Mouse (Mus musculus): ENCODE results near the gene Xrcc5. TPM values are rescaled to one million over a fixed set of nuclear protein-coding genes. Genes with fewer than 3 reads are reported as not detected.

Xrcc5 gene
- polyA plus RNA-seq, 1 experiment = 3.7 TPM

- H3K27me3 ChIP-seq (ENCODE audit: control insufficient read depth, insufficient read depth, low read length) = no peaks in the 10 kb centered on the region
- H3K4me1 ChIP-seq (ENCODE audit: control insufficient read depth, insufficient read depth, low read length) = peaks cover 5% of the 10 kb centered on the region
- H3K27ac ChIP-seq (ENCODE audit: control insufficient read depth, insufficient read depth, low read depth, low read length) = peak overlapping the region; percentile 22; the same call in 1 of the 2 replicates
- H3K36me3 ChIP-seq (ENCODE audit: control insufficient read depth, insufficient read depth, low read length) = no peaks in the 10 kb centered on the region
- TF ChIP-seq POLR2A (IDR thresholded peaks at IDR 0.05; ENCODE audit: control insufficient read depth, low read depth, low read length) (no peak), CTCF (IDR thresholded peaks at IDR 0.05; ENCODE audit: control insufficient read depth, insufficient read depth, insufficient replicate concordance, low read depth, low read length) (no peak)
- H3K4me3 ChIP-seq (ENCODE audit: control insufficient read depth, low read depth, low read length) = no peak overlapping the region
Observed at GRCm38 (mm10) chr1:72411108-72411507, 103.9 kb downstream of the Xrcc5 start.

- no peaks in the 10 kb centered on the region for H3K27me3 ChIP-seq (ENCODE audit: control insufficient read depth, insufficient read depth, low read length)
- H3K4me3 ChIP-seq (ENCODE audit: control insufficient read depth, low read depth, low read length) = no peak overlapping the region
- no peak for TF ChIP-seq CTCF (IDR thresholded peaks at IDR 0.05; ENCODE audit: control insufficient read depth, insufficient read depth, insufficient replicate concordance, low read depth, low read length)
- TF ChIP-seq POLR2A (IDR thresholded peaks at IDR 0.05; ENCODE audit: control insufficient read depth, low read depth, low read length) = no peak
- no peak overlapping the region for H3K27ac ChIP-seq (ENCODE audit: control insufficient read depth, insufficient read depth, low read depth, low read length)
- H3K36me3 ChIP-seq (ENCODE audit: control insufficient read depth, insufficient read depth, low read length) = no peaks in the 10 kb centered on the region
- peaks cover 2% of the 10 kb centered on the region for H3K4me1 ChIP-seq (ENCODE audit: control insufficient read depth, insufficient read depth, low read length)
Observed at GRCm38 (mm10) chr1:72413205-72413604, 106.0 kb downstream of the Xrcc5 start.

GRCm38 (mm10) chr1:72414133-72414532, 106.9 kb downstream of the Xrcc5 start:
- H3K27me3 ChIP-seq (ENCODE audit: control insufficient read depth, insufficient read depth, low read length) = no peaks in the 10 kb centered on the region
- H3K27ac ChIP-seq (ENCODE audit: control insufficient read depth, insufficient read depth, low read depth, low read length) = no peak overlapping the region
- TF ChIP-seq POLR2A (IDR thresholded peaks at IDR 0.05; ENCODE audit: control insufficient read depth, low read depth, low read length) (no peak), CTCF (IDR thresholded peaks at IDR 0.05; ENCODE audit: control insufficient read depth, insufficient read depth, insufficient replicate concordance, low read depth, low read length) (no peak)
- peaks cover 2% of the 10 kb centered on the region for H3K4me1 ChIP-seq (ENCODE audit: control insufficient read depth, insufficient read depth, low read length)
- no peaks in the 10 kb centered on the region for H3K36me3 ChIP-seq (ENCODE audit: control insufficient read depth, insufficient read depth, low read length)
- H3K4me3 ChIP-seq (ENCODE audit: control insufficient read depth, low read depth, low read length) = no peak overlapping the region

GRCm38 (mm10) chr1:72414561-72415253, 107.5 kb downstream of the Xrcc5 start:
- Histone ChIP-seq H3K4me1 (ENCODE audit: control insufficient read depth, insufficient read depth, low read length) (peaks cover 2% of the 10 kb centered on the region), H3K36me3 (ENCODE audit: control insufficient read depth, insufficient read depth, low read length) (no peaks in the 10 kb centered on the region), H3K27me3 (ENCODE audit: control insufficient read depth, insufficient read depth, low read length) (no peaks in the 10 kb centered on the region), H3K27ac (ENCODE audit: control insufficient read depth, insufficient read depth, low read depth, low read length) (no peak overlapping the region), H3K4me3 (ENCODE audit: control insufficient read depth, low read depth, low read length) (no peak overlapping the region)
- TF ChIP-seq POLR2A (IDR thresholded peaks at IDR 0.05; ENCODE audit: control insufficient read depth, low read depth, low read length) (no peak), CTCF (IDR thresholded peaks at IDR 0.05; ENCODE audit: control insufficient read depth, insufficient read depth, insufficient replicate concordance, low read depth, low read length) (no peak)

DNA sequence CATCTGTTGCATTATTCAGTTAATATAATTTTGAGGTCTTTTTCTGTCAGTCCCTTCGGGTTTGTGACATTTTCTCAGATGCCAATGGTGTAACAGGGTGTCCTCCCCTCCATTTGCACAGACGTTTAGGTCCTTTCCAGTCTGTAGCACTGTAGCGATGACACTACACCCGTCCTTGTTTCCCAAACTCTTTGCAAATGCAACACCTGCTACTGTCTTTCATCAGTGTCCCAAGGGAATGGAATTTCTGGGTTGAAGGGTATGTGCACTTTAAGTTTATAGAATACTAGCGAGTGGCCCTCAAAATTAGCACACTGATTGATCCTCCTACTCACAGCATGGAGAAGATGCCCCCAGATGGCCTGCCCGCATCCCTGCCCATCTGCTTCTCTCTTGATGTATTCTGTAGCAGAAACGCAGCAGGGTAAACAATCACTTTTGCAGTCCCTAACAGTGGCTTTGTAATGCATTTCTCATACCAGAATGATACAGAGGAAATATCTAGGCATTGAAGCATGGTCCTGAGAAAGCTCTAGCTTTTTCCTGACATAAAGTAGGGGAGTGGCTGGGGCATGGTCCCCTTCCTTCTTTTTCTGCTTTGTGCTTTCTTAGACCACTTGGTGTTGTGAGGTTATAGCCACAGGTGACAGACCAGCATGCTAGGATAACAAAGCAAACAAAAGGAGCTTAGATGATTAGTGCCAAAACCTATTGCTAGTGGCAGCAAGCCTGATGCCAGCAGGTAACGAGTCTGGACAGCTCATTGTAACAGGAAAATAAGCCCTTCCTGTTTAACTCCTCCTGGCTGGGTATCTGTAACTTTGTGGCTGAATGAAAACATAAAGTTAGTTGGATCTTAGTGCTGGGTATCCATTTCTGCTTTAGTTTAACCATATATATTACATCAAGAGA, 111.8 kb downstream of the Xrcc5 start:
- no peak overlapping the region for H3K27ac ChIP-seq (ENCODE audit: control insufficient read depth, insufficient read depth, low read depth, low read length)
- no peaks in the 10 kb centered on the region for H3K27me3 ChIP-seq (ENCODE audit: control insufficient read depth, insufficient read depth, low read length)
- H3K4me1 ChIP-seq (ENCODE audit: control insufficient read depth, insufficient read depth, low read length) = no peaks in the 10 kb centered on the region
- no peaks in the 10 kb centered on the region for H3K36me3 ChIP-seq (ENCODE audit: control insufficient read depth, insufficient read depth, low read length)
- no peak overlapping the region for H3K4me3 ChIP-seq (ENCODE audit: control insufficient read depth, low read depth, low read length)
- TF ChIP-seq CTCF (IDR thresholded peaks at IDR 0.05; ENCODE audit: control insufficient read depth, insufficient read depth, insufficient replicate concordance, low read depth, low read length) (no peak), POLR2A (IDR thresholded peaks at IDR 0.05; ENCODE audit: control insufficient read depth, low read depth, low read length) (no peak)

- no peak for TF ChIP-seq POLR2A (IDR thresholded peaks at IDR 0.05; ENCODE audit: control insufficient read depth, low read depth, low read length)
- no peak for TF ChIP-seq CTCF (IDR thresholded peaks at IDR 0.05; ENCODE audit: control insufficient read depth, insufficient read depth, insufficient replicate concordance, low read depth, low read length)
- Histone ChIP-seq H3K36me3 (ENCODE audit: control insufficient read depth, insufficient read depth, low read length) (no peaks in the 10 kb centered on the region), H3K27ac (ENCODE audit: control insufficient read depth, insufficient read depth, low read depth, low read length) (no peak overlapping the region), H3K4me1 (ENCODE audit: control insufficient read depth, insufficient read depth, low read length) (no peaks in the 10 kb centered on the region), H3K27me3 (ENCODE audit: control insufficient read depth, insufficient read depth, low read length) (no peaks in the 10 kb centered on the region), H3K4me3 (ENCODE audit: control insufficient read depth, low read depth, low read length) (no peak overlapping the region)
Observed at GRCm38 (mm10) chr1:72420220-72420619, 113.0 kb downstream of the Xrcc5 start.

DNA sequence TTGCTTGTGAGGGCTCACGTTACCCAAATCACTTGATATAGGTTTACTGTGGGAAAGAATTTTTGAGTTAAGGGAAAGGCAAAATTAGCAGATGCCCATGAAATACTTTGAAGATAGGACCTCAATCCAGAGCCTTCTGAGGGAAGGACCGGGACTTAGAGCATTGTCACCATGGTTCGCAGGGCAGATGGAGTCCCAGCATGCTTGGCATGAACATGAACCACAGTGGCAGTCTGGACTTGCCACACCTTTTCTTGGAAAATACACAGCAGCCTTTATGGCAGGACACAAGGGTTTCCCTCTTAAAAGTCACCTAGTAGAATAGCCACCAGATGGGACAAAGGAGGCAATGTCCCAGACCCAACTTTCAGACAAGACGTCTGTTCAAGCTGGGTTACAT, 114.9 kb downstream of the Xrcc5 start:
- no peaks in the 10 kb centered on the region for H3K4me1 ChIP-seq (ENCODE audit: control insufficient read depth, insufficient read depth, low read length)
- no peak overlapping the region for H3K4me3 ChIP-seq (ENCODE audit: control insufficient read depth, low read depth, low read length)
- TF ChIP-seq POLR2A (IDR thresholded peaks at IDR 0.05; ENCODE audit: control insufficient read depth, low read depth, low read length) = no peak
- no peak for TF ChIP-seq CTCF (IDR thresholded peaks at IDR 0.05; ENCODE audit: control insufficient read depth, insufficient read depth, insufficient replicate concordance, low read depth, low read length)
- no peaks in the 10 kb centered on the region for H3K27me3 ChIP-seq (ENCODE audit: control insufficient read depth, insufficient read depth, low read length)
- H3K27ac ChIP-seq (ENCODE audit: control insufficient read depth, insufficient read depth, low read depth, low read length) = no peak overlapping the region
- no peaks in the 10 kb centered on the region for H3K36me3 ChIP-seq (ENCODE audit: control insufficient read depth, insufficient read depth, low read length)

Data from testis, adult 2 months (tissue).